Mouse (Mus musculus) megakaryocyte, embryonic 14.5 days (primary cell): ENCODE data around the gene Pabpn1. TPM values are rescaled to one million over a fixed set of nuclear protein-coding genes. Genes with fewer than 3 reads are reported as not detected.
A peak's percentile ranks its signal among the peaks of the same experiment; 100 is the strongest.

ENCODE experiments used
- H3K27me3 ChIP-seq: replicated peaks from 2 replicates; pipeline ENCODE3; 2012; ENCODE audit warnings: inconsistent platforms
- H3K36me3 ChIP-seq: replicated peaks from 2 replicates; pipeline ENCODE3; 2012; ENCODE audit warnings: low read length, inconsistent platforms, mixed read lengths
- H3K4me1 ChIP-seq: 2 replicates; pipeline ENCODE4 v1.6.1; 2012; ENCODE audit warnings: inconsistent platforms
- H3K4me3 ChIP-seq: replicated peaks from 2 replicates; pipeline ENCODE3; 2012; ENCODE audit warnings: moderate library complexity, mild to moderate bottlenecking, inconsistent platforms
- H3K9me3 ChIP-seq: 2 replicates; pipeline ENCODE4 v1.6.1; 2012; ENCODE audit warnings: inconsistent platforms
- FLI1 ChIP-seq: IDR thresholded peaks from 2 replicates; pipeline ENCODE4 v1.6.1; 2012; ENCODE audit warnings: low read length, inconsistent platforms, mixed read lengths
- GATA1 ChIP-seq: IDR thresholded peaks from 3 replicates; pipeline ENCODE4 v1.6.1; 2012; ENCODE audit warnings: mixed read lengths, low read length, inconsistent platforms, borderline replicate concordance
- polyA plus RNA-seq: library from polyadenylated mRNA; stranded (reverse); fragments of >175 nt; gene quantifications from 2 replicates; pipeline ENCODE4 v1.2.3, GENCODE M21; 2012; ENCODE audit warnings: low replicate concordance; ENCODE audit not compliant: insufficient read depth

Pabpn1 gene
- polyA plus RNA-seq, 1 experiment = 258 TPM

DNA sequence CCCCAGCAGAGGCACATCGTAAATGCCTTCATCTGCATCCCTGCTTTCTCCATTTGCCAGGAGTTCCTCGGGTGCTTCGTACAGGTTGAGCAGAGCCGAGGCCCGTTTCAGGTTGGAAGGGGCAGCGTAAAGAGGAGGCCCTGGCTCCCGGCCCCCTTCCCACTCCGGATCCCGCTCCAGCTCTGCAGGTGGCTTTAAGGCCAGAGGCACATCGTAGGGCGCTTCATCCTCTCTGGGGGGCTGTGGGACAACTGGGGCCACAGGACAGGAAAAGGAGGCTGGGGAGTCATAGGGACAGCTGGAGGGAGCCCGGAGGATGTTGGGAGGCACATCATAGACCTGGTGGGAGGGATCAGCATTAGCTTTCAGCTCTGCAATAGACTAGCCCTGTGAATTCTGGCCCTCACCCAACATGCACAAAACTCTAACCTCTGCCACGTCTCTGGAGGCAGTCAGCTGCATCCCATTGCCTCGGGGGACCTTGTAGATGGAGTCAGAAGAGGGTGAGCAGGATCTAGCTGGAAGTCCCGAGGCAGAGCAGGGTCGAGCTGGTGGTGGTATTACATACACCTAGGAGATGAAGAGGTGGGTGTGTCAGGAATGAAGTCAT, 27.9 kb downstream of the Pabpn1 start:
- H3K27me3 ChIP-seq = peaks cover 91% of the 10 kb centered on the region
- TF ChIP-seq GATA1 (no peak), FLI1 (no peak)
- peaks cover 19% of the 10 kb centered on the region for H3K9me3 ChIP-seq
- H3K4me3 ChIP-seq = no peak overlapping the region
- H3K4me1 ChIP-seq = peaks cover 9% of the 10 kb centered on the region
- no peaks in the 10 kb centered on the region for H3K36me3 ChIP-seq

DNA sequence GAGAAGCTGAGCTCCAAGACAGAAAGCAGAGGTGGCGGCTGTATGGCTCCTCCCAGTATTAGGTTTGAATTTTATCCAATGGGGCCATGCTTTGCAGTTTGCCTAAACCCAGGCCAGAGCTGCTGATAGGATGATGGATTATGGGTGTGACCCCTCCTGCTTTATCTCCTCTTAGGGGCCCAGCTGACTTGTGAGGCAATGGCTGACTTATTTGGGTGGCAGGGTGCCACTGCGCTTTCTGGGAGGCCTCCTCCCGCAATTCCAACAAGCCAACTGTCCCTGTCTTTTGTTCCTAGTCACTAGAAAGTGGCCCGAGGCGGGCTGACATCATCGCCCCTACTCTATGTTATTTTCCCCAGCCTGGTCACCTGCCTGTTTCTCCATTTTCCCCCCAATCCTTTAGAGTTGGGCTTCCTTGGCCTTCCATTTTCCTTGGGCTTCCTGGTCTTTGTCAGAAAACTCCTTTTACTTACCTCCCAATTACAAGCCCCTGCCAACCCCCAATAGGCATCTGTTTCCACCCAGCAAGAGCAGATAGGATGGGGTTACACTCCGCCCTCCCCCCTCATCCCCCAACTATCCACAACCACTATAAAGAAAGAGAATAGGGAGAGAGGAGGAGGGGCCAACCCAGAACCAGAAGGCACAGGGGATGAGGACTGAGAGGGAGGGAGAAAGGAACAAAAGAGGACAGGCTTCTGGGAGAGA, 32.5 kb downstream of the Pabpn1 start:
- peaks cover 38% of the 10 kb centered on the region for H3K4me1 ChIP-seq
- no peaks in the 10 kb centered on the region for H3K36me3 ChIP-seq
- TF ChIP-seq GATA1 = no peak
- TF ChIP-seq FLI1 = no peak
- peaks cover 19% of the 10 kb centered on the region for H3K9me3 ChIP-seq
- H3K4me3 ChIP-seq = no peak overlapping the region
- H3K27me3 ChIP-seq = peaks cover 93% of the 10 kb centered on the region

DNA sequence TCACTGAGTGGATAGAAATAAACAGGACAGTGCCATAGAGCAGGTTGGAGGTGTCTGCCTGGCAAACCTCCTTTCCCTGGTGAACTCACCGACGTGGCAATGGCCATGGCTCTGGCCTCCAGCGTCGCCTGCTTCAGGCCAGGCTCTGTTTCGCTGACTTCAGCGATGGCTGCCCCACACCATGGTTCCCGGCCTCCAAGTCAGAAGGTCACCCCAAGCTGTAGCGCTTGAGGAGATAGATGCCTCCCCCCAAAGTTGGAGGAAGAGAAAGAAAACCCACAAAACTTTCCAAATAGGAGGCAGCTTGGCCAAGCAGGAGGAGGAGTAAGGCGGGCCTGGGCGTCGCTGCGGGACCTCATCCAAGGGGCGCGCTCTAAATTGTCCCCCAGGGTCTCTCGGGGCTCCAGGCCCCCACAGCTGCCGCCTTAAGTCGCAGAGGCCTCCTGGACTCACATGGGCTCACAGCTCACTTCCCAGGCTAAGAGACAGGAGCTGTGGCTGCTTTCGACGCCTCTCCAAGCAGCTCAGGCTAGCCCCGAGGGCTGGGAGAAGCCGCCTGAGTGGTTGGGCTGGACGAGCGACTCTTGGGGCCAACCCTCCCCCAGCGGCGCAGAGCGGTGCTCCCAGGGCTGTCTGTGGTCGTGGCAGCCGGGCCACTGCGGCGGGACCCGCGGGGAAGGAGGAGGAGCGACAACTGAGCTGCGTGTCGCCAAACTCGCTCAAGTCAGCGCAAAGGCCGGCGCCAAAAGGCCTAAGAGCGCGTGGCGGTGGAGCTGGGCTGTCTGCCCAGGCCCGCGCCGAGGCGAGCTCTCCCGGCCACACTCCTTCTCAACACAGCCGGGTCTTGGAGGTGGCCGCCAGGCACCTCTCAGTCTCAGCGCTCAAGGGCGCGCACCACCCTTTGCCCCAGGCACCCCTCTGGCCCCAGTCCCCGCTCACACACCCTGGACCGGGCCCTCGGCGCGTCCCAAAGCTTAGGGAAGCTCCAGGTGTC, 33.3 kb downstream of the Pabpn1 start, which contains the start of gene Efs:
TSS of gene Efs (minus strand) at position 778 of the 994 bp plus-strand sequence.
- H3K36me3 ChIP-seq = no peaks in the 10 kb centered on the region
- peaks cover 15% of the 10 kb centered on the region for H3K9me3 ChIP-seq
- peak within 1 kb of the TSS; percentile 80 for H3K4me3 ChIP-seq
- no peak for TF ChIP-seq GATA1
- TF ChIP-seq FLI1 = no peak
- peaks cover 47% of the 10 kb centered on the region for H3K4me1 ChIP-seq
- peaks cover 88% of the 10 kb centered on the region for H3K27me3 ChIP-seq

DNA sequence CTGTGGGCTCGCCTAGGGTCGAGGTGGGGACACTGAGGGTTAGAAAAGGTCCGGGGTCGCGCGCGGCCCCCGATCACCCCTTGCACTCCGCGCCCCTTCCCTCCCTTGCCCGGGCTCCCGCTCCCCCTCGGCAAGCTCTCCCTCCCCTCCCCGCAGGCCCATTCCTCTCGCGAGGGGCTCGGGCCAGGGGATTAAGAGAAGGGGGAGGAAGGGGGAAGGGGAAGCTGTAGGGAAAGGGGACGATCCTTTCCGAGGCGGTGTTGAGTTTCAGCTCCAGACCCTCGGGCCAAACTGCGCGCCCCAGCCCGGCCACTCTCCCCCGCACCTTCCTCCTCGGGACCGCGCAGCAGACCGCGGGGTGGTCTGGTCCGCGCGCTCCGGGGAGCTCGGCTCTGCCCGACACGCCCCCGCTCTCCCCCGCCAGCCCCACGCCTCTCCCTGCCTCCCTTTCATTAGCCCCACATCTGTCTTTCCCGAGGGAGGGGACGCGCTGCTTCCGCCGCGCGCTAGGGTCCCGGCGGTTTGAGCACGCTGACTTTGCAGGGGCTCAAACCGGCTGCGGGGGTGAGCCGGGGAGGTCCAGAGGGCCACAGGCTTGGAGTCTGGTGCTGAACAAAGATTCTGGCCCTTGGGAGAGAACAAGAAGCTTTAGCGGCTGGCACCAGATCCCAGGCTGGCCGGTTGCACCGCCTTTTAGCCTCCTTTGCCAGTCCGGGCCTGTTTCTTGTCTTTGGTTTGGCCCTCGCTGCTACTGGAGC, 34.3 kb downstream of the Pabpn1 start:
- peak overlapping the region; percentile 80 for H3K4me3 ChIP-seq

DNA sequence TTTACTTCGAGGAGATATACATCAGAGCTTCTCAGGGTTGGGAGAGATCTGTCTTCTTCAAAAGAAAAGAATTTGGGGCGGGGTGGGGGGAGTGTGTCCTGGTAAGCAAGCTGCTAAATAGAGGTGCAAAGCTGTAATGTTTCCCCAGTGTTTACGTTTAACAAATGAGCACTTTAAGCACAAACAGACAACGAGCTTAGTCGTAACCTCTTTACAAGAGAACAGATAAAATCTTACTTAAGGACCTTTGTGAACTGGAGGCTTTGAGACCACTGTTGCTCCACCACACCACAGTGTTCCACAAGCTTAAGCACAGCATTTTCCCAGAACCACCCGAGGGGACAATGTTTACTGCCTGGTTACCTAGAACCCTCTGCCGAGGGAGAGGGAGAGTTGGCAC, 35.0 kb downstream of the Pabpn1 start:
- H3K4me3 ChIP-seq = no peak overlapping the region
- H3K4me1 ChIP-seq = peaks cover 57% of the 10 kb centered on the region
- H3K27me3 ChIP-seq = peaks cover 83% of the 10 kb centered on the region
- no peaks in the 10 kb centered on the region for H3K9me3 ChIP-seq
- TF ChIP-seq GATA1 = no peak
- no peak for TF ChIP-seq FLI1
- no peaks in the 10 kb centered on the region for H3K36me3 ChIP-seq

More for the DNA sequence above, 34.3 kb downstream of the Pabpn1 start:
- TF ChIP-seq FLI1 (no peak), GATA1 (no peak)
- H3K27me3 ChIP-seq = peaks cover 83% of the 10 kb centered on the region
- no peaks in the 10 kb centered on the region for H3K36me3 ChIP-seq
- H3K4me1 ChIP-seq = peaks cover 56% of the 10 kb centered on the region
- H3K9me3 ChIP-seq = peaks cover 6% of the 10 kb centered on the region

DNA sequence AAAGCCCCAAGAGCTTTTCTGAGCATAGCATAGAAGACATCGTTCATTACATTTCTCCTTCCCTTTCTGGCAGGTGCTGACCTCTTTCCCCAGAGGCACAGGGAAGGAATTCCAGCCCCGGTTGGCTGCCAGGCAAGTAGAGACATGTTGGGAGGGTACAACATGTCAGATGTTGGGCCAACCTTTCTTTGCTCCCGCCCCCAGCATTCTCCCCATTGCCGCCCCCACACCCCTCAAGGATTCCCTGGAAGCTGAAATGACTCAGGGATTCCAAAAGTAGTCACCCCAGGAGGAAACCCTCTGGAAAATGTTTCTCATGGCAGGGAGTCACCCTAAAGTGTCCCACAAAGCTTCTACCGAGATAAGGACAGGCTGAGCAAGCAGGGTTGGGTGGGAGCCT, 37.5 kb downstream of the Pabpn1 start:
- Histone ChIP-seq H3K4me3 (no peak overlapping the region), H3K27me3 (peaks cover 77% of the 10 kb centered on the region), H3K4me1 (peaks cover 58% of the 10 kb centered on the region), H3K36me3 (no peaks in the 10 kb centered on the region), H3K9me3 (no peaks in the 10 kb centered on the region)
- TF ChIP-seq FLI1 (no peak), GATA1 (no peak)

DNA sequence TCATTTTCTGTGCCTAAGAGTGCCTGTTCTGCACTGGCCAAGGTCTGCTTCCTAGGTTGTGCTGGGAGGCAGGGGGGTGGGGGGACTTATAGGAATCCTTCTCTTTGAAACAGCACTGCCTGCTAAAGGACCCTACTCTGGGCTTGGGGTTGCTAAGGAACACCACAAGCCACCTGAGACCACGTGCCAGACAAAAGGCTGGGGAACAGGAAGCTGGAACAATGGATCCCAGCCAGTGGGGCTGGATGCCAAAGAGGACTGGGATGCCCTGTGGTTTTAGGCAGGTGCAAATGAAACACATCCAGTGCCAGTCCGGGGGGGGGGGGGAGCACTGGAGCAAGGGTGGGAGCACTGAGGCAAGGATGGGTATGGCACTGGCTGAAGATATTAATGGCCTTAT, 38.1 kb downstream of the Pabpn1 start:
- Histone ChIP-seq H3K36me3 (no peaks in the 10 kb centered on the region), H3K4me3 (no peak overlapping the region), H3K27me3 (peaks cover 77% of the 10 kb centered on the region), H3K4me1 (peaks cover 51% of the 10 kb centered on the region), H3K9me3 (no peaks in the 10 kb centered on the region)
- TF ChIP-seq GATA1 (no peak), FLI1 (no peak)

DNA sequence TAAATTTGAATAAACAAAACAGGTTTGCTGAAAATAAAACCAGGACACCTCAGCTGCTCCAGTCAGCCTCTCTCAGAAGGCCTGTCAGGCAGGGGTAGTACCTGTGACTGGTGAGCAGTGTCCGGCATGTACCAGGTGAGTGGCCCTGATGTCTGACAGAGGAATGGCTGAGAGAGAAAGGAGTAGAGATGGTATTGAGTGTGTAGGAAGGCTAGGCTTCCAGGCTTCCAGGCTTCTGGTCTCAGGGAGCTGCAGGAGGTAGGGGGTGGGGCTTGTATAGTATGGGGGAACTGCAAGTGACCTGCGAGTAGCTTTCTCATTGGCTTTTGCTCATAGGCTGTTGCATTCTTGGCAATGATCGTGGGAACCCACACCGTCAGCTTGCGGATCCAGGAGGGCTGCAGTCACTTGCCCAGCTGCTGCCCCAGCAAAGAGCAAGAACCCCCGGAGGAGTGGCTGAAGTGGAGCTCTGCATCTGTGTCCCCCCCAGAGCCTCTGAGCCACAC, 40.4 kb downstream of the Pabpn1 start, which contains the start of gene Il25:
TSS of gene Il25 (plus strand) at position 51 of the 506 bp plus-strand sequence.
- Histone ChIP-seq H3K36me3 (no peaks in the 10 kb centered on the region), H3K4me3 (no peak within 1 kb of the TSS), H3K9me3 (no peaks in the 10 kb centered on the region), H3K4me1 (peaks cover 46% of the 10 kb centered on the region), H3K27me3 (peaks cover 75% of the 10 kb centered on the region)
- TF ChIP-seq GATA1 = no peak
